Mouse (Mus musculus) intestine, embryonic 14.5 days (tissue): ENCODE results near the gene Mblac1. TPM values are rescaled to one million over a fixed set of nuclear protein-coding genes. Genes with fewer than 3 reads are reported as not detected.
A peak's percentile ranks its signal among the peaks of the same experiment; 100 is the strongest.
"Not testable (repeated sequence)": the region's sequence is repeated elsewhere in the genome, so short reads cannot be mapped to it uniquely, and the experiment has no call there.

Experiments used
- ATAC-seq: fragments of 200-750 bp; cut with Nextera tagmentation; replicated peaks from 2 replicates; pipeline ENCODE4 v1.8.0; 2017; ENCODE audit warnings: low read depth, moderate number of reproducible peaks, moderate TSS enrichment, moderate library complexity; ENCODE audit not compliant: low FRiP score, low TSS enrichment
- DNase-seq: peaks from one replicate; pipeline ENCODE4 v3.0.0-alpha.2; 2018; ENCODE audit warnings: low spot score
- H3K27ac ChIP-seq: fragments of 300-500 bp; sonication (generic); 2 replicates; pipeline ENCODE4 v1.5.1; 2014; ENCODE audit warnings: low read depth, mild to moderate bottlenecking, control low read depth
- H3K27me3 ChIP-seq: fragments of 300-500 bp; sonication (generic); replicated peaks from 2 replicates; pipeline ENCODE4 v1.6.1; 2014; ENCODE audit warnings: low read length, control low read depth; ENCODE audit not compliant: control insufficient read depth, insufficient read depth
- H3K36me3 ChIP-seq: fragments of 300-500 bp; sonication (generic); 2 replicates; pipeline ENCODE4 v1.6.1; 2014; ENCODE audit warnings: low read length, control low read depth; ENCODE audit not compliant: control insufficient read depth, insufficient read depth
- H3K4me1 ChIP-seq: fragments of 300-500 bp; sonication (generic); replicated peaks from 2 replicates; pipeline ENCODE4 v1.6.1; 2014; ENCODE audit warnings: low read length, control low read depth, mixed read lengths; ENCODE audit not compliant: control insufficient read depth, insufficient read depth
- H3K4me2 ChIP-seq: fragments of 300-500 bp; sonication (generic); 2 replicates; pipeline ENCODE4 v1.6.1; 2014; ENCODE audit warnings: low read length
- H3K4me3 ChIP-seq: fragments of 300-500 bp; sonication (generic); 2 replicates; pipeline ENCODE4 v1.5.1; 2014; ENCODE audit warnings: low read depth, low read length, control low read depth, mixed read lengths
- H3K9ac ChIP-seq: fragments of 300-500 bp; sonication (generic); 2 replicates; pipeline ENCODE4 v1.6.1; 2014; ENCODE audit warnings: mild to moderate bottlenecking, low read length
- H3K9me3 ChIP-seq: fragments of 300-500 bp; sonication (generic); 2 replicates; pipeline ENCODE4 v1.6.1; 2016; ENCODE audit warnings: low read length, control low read depth; ENCODE audit not compliant: control insufficient read depth
- WGBS: fragments of 180-500 bp; shearing (Covaris S2); extraction: QIAGEN DNeasy Blood & Tissue Kit; methylation state at CpG from one replicate; pipeline ENCODE4 v1.1.7; 2014; 5-methylcytosine and 5-hydroxymethylcytosine counted together
- polyA plus RNA-seq: library from polyadenylated mRNA; unstranded; fragments of >200 nt; fragmentation: Nextera tagmentation; extraction: Ambion mirVana; gene quantifications from 2 replicates; pipeline ENCODE4 v1.2.1, GENCODE M21; 2014

Gene Mblac1
- polyA plus RNA-seq, 1 experiment from 2014 or later: 8.4 TPM

DNA sequence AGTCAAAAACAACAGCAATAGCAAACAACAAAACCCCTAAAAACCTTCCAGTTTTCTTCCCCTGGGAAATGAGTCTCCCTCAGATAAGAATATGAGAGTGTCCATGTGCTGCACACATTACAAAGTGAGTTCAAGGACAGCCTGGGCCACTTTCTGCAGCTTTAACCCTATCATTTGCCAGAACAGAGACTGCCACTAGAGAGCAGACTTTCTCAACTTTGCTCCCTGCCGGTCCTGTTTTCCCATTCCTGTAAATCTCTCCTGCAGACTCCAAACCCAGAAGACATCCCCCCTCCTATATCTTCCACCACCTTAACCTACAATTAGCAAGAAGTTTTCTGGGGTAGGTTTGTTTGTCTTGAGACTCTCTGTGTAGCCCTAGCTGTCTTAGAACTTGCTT, 5.5 kb downstream of the Mblac1 start:
- no peak for DNase-seq
- Histone ChIP-seq H3K27me3 (no peaks in the 10 kb centered on the region), H3K9ac (no peak overlapping the region), H3K4me3 (no peak overlapping the region), H3K4me2 (no peak overlapping the region), H3K9me3 (no peaks in the 10 kb centered on the region), H3K36me3 (no peaks in the 10 kb centered on the region), H3K27ac (no peak overlapping the region), H3K4me1 (no peaks in the 10 kb centered on the region)
- ATAC-seq: no peak
- 15% methylated on average over 1 of the region's 1 CpGs for WGBS

DNA sequence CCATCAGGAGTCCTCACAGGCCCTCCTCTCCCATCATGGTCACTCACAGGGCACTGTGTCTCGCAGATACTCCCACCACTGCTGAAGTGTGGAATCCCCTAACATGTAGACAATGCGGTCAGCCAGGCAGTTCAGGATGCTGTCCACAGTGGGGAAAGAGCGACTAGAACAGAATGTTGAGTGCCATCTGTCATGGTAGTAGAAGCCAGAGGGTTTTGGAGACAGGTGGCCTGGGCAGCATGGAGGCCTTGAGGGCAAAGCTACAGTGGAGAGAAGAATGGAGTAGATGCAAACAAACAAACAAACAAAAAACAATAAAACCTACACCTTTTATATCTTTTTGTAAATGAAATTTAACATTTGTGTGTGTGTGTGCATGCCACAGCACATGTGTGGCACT, 8.0 kb downstream of the Mblac1 start:
- no peaks in the 10 kb centered on the region for H3K9me3 ChIP-seq
- ATAC-seq (no peak), DNase-seq (no peak)
- H3K36me3 ChIP-seq: no peaks in the 10 kb centered on the region
- H3K4me1 ChIP-seq: no peaks in the 10 kb centered on the region
- 80% methylated on average over 3 of the region's 3 CpGs for WGBS
- H3K27me3 ChIP-seq: no peaks in the 10 kb centered on the region
- no peak overlapping the region for H3K27ac ChIP-seq
- no peak overlapping the region for H3K4me2 ChIP-seq
- no peak overlapping the region for H3K4me3 ChIP-seq
- no peak overlapping the region for H3K9ac ChIP-seq

- DNase-seq: no peak
- Histone ChIP-seq H3K27ac (no peak overlapping the region), H3K27me3 (no peaks in the 10 kb centered on the region), H3K4me2 (no peak overlapping the region), H3K4me1 (no peaks in the 10 kb centered on the region), H3K36me3 (no peaks in the 10 kb centered on the region), H3K9me3 (no peaks in the 10 kb centered on the region), H3K4me3 (no peak overlapping the region), H3K9ac (no peak overlapping the region)
- WGBS: 58% methylated on average over 1 of the region's 1 CpGs
- ATAC-seq: no peak
Observed at GRCm38 (mm10) chr5:138207253-138207652, 13.1 kb downstream of the Mblac1 start.

- no peak overlapping the region for H3K4me3 ChIP-seq
- H3K4me1 ChIP-seq: no peaks in the 10 kb centered on the region
- DNase-seq: no peak
- no peaks in the 10 kb centered on the region for H3K36me3 ChIP-seq
- no peak overlapping the region for H3K9ac ChIP-seq
- H3K9me3 ChIP-seq: no peaks in the 10 kb centered on the region
- WGBS: 78% methylated on average over 4 of the region's 4 CpGs
- no peak for ATAC-seq
- no peak overlapping the region for H3K4me2 ChIP-seq
- H3K27ac ChIP-seq: no peak overlapping the region
- H3K27me3 ChIP-seq: no peaks in the 10 kb centered on the region
Observed at GRCm38 (mm10) chr5:138207873-138208272, 13.8 kb downstream of the Mblac1 start.

GRCm38 (mm10) chr5:138216632-138217031, 22.5 kb downstream of the Mblac1 start:
- H3K4me2 ChIP-seq, H3K27me3 ChIP-seq, H3K9ac ChIP-seq, H3K4me1 ChIP-seq, H3K27ac ChIP-seq, ATAC-seq, DNase-seq, H3K9me3 ChIP-seq, H3K36me3 ChIP-seq, H3K4me3 ChIP-seq: not testable (repeated sequence)
- WGBS: 92% methylated on average over 13 of the region's 13 CpGs

- ATAC-seq (no peak), DNase-seq (no peak)
- Histone ChIP-seq H3K4me1 (no peaks in the 10 kb centered on the region), H3K27ac (no peak overlapping the region), H3K9ac (no peak overlapping the region), H3K9me3 (peaks cover 2% of the 10 kb centered on the region; the same call in 1 of the 2 replicates), H3K36me3 (no peaks in the 10 kb centered on the region), H3K4me2 (no peak overlapping the region), H3K27me3 (no peaks in the 10 kb centered on the region), H3K4me3 (no peak overlapping the region)
- 52% methylated on average over 2 of the region's 2 CpGs for WGBS
Observed at GRCm38 (mm10) chr5:138219864-138220263, 25.8 kb downstream of the Mblac1 start.

DNA sequence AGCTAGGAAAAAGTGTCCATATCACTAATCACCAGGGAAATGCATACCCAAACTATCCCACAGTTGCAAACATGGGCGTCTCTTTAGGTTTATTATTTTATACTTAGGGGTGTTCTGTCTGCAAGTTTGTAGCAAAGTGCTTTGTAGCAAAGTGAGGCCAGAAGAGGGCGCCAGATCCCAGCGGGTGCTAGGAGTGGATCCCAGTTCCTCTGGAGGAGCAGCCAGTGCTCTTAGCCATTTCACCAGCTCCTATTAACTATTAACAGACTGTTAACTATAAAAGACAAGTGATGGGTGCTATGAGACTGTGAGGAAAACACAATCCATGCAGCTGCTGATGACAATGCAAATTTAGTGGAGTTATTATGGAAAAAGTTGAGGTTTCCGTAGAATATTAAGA, 28.0 kb downstream of the Mblac1 start:
- WGBS: 28% methylated on average over 4 of the region's 4 CpGs
- Histone ChIP-seq H3K27me3 (no peaks in the 10 kb centered on the region), H3K9me3 (no peaks in the 10 kb centered on the region), H3K4me3 (no peak overlapping the region), H3K27ac (no peak overlapping the region), H3K4me1 (no peaks in the 10 kb centered on the region), H3K9ac (no peak overlapping the region), H3K4me2 (no peak overlapping the region), H3K36me3 (no peaks in the 10 kb centered on the region)
- ATAC-seq (no peak), DNase-seq (peak; percentile 90)

DNA sequence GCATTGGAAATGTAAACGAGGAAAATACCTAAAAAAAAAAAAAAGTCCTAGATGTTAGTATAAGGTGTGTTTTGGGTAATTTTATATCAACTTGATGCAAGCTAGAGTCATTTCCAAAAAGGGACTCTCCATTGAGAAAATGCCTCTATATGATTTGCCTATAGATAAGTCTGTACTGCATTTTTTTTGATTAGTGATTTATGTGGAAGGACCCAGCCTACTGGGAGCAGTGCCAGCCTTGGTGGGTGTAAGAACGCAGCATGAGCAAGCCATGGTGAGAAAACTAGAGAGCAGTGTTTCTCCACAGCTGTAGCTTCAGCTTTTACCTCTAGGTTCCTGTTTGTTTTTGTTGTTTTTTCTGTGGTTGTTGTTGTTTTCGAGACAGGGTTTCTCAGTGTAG, 29.2 kb downstream of the Mblac1 start:
- Histone ChIP-seq H3K36me3 (no peaks in the 10 kb centered on the region), H3K27ac (no peak overlapping the region), H3K4me1 (no peaks in the 10 kb centered on the region), H3K27me3 (no peaks in the 10 kb centered on the region), H3K4me3 (no peak overlapping the region), H3K4me2 (no peak overlapping the region), H3K9me3 (no peaks in the 10 kb centered on the region), H3K9ac (no peak overlapping the region)
- WGBS: 66% methylated on average over 3 of the region's 3 CpGs
- ATAC-seq (no peak), DNase-seq (no peak)

DNA sequence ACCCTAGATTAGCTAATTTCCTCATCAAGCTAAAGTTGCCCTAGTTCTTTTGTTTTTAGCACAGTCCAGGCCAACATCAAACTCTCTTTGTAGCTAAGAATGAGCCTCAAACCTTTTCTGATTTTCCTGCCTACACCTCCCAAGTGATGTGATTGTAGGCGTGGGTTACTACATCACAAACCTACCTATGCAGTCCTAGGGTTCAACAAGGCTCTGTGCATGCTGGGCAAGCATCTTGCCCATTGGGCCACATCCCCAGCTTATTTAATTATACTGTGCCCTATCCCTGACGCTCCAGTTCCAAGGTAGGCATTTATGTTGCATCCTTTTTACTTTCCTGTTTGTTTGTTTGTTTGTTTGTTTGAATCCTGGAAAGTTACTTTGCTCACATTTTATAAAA, 31.6 kb downstream of the Mblac1 start, which contains the start of gene Nxpe5:
Nxpe5 (plus strand) TSS at position 199 of the 400 bp plus-strand sequence.
- Histone ChIP-seq H3K27ac (no peak within 1 kb of the TSS), H3K4me3 (no peak within 1 kb of the TSS), H3K36me3 (no peaks in the 10 kb centered on the region), H3K27me3 (no peaks in the 10 kb centered on the region), H3K4me1 (no peaks in the 10 kb centered on the region), H3K4me2 (no peak within 1 kb of the TSS), H3K9me3 (no peaks in the 10 kb centered on the region), H3K9ac (no peak within 1 kb of the TSS)
- no peak for DNase-seq
- no peak for ATAC-seq
- WGBS: 71% methylated on average over 2 of the region's 2 CpGs
